Comparison of ENCODE assay signal across 8 mouse cellular contexts in the genomic region with DNA sequence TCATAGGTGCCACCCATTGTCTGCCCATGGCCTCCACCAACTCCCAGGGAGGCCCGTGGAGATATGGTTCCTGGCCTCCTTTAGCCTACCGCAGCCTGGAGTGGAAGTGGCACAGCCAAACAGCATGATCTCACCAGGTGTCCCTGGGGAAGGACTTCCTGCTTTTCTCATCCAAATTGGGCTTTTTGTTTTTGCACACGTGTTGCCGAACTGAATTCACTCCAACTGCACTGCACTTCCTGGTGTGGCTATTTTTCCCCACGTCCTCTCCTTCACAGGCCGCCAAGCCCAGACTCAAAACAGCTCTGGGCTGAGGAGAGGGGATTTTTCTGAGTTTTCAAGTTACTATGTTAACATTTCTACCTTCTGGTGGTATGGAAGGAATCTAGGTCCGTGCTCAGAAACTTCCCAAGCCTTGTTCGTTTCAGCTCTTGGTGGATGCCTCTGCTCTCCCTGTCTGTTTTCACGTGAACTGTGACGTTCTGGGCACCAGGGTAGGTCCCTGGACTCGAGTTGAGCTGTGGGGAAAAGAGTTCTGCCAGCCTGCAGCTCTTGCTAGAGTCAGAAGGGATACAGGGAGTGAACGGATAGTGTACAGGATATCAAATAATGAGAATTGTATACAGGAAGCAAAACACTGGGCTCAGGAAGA. TPM values are rescaled to one million over a fixed set of nuclear protein-coding genes. Genes with fewer than 3 reads are reported as not detected.
DNase-seq lines count a peak whose midpoint lies in the region; ATAC-seq lines count a peak whose summit lies in the region.

No protein-coding gene starts in this region.

- no peak overlapping the region for H3K9ac ChIP-seq in midbrain, embryonic 12.5 days (replicated peaks)
- no peak overlapping the region for H3K9ac ChIP-seq in midbrain, embryonic 13.5 days (replicated peaks)

- H3K4me3 ChIP-seq in midbrain, embryonic 12.5 days, result no peak overlapping the region
- no peak overlapping the region for H3K4me3 ChIP-seq in midbrain, embryonic 13.5 days (replicated peaks)

- no peak for ATAC-seq in midbrain, embryonic 12.5 days (ENCODE audit: low FRiP score, low read depth)
- ATAC-seq in midbrain, embryonic 13.5 days, result no peak

- peaks cover 19% of the 10 kb centered on the region for H3K4me1 ChIP-seq in midbrain, embryonic 12.5 days
- H3K4me1 ChIP-seq in midbrain, embryonic 13.5 days (replicated peaks), result peaks cover 40% of the 10 kb centered on the region

- no peaks in the 10 kb centered on the region for H3K36me3 ChIP-seq in midbrain, embryonic 12.5 days
- no peaks in the 10 kb centered on the region for H3K36me3 ChIP-seq in midbrain, embryonic 13.5 days

- DNase-seq in heart, adult 9 months (ENCODE audit: low spot score in 2 of 2), result peak; percentile 80 to 83
- peak; percentile 56 for DNase-seq in kidney, adult 9 months
- DNase-seq in skeletal muscle tissue, adult 2 months (ENCODE audit: low read depth, low spot score), result peak; percentile 67
- no peak for DNase-seq in layer of hippocampus, postnatal 14 days (ENCODE audit: low spot score in 2 of 2)
- DNase-seq in spleen, postnatal 14 days (ENCODE audit: low spot score in 2 of 2), result no peak
- DNase-seq in layer of hippocampus, postnatal 36 days, result no peak

- H3K4me2 ChIP-seq in midbrain, embryonic 12.5 days (replicated peaks), result 0 out of 2 replicates have a peak overlapping the region, but pooled peaks have one; percentile 17
- no peak overlapping the region for H3K4me2 ChIP-seq in midbrain, embryonic 13.5 days (replicated peaks)

- no peaks in the 10 kb centered on the region for H3K27me3 ChIP-seq in midbrain, embryonic 12.5 days
- no peaks in the 10 kb centered on the region for H3K27me3 ChIP-seq in midbrain, embryonic 13.5 days

- H3K9me3 ChIP-seq in midbrain, embryonic 12.5 days, result no peaks in the 10 kb centered on the region
- no peaks in the 10 kb centered on the region for H3K9me3 ChIP-seq in midbrain, embryonic 13.5 days

- 36% methylated on average over 12 of the region's 12 CpGs for WGBS in midbrain, embryonic 12.5 days
- WGBS in midbrain, embryonic 13.5 days, result 35% methylated on average over 12 of the region's 12 CpGs

- H3K27ac ChIP-seq in midbrain, embryonic 12.5 days (replicated peaks), result peak overlapping the region; percentile 56
- H3K27ac ChIP-seq in midbrain, embryonic 13.5 days, result no peak overlapping the region

RNA-seq across cellular contexts. Expression of gene Adam19, which starts 13.1 kb away (rescaled TPM):
- 12.5 TPM in 2 replicates for polyA plus RNA-seq in midbrain, embryonic 12.5 days (2016; fragmentation: Nextera tagmentation; extraction: Ambion mirVana)
- 8.8 and 10.5 TPM in 2 replicates for polyA plus RNA-seq in midbrain, embryonic 13.5 days (2015; fragmentation: Nextera tagmentation; extraction: Ambion mirVana)
- total RNA-seq in layer of hippocampus, postnatal 14 days (2021), result 10 to 100 TPM; 27.5 to 28.4 TPM
- 10 to 100 TPM; 13.8 to 14.6 TPM for total RNA-seq in layer of hippocampus, postnatal 36 days (2021)

RNA-seq across cellular contexts. Expression of gene Gm12166, which starts 16.8 kb away (rescaled TPM):
- 3.7 and 5.0 TPM in 2 replicates for polyA plus RNA-seq in midbrain, embryonic 12.5 days (2016; fragmentation: Nextera tagmentation; extraction: Ambion mirVana)
- 6.1 and 7.1 TPM in 2 replicates for polyA plus RNA-seq in midbrain, embryonic 13.5 days (2015; fragmentation: Nextera tagmentation; extraction: Ambion mirVana)
- 1 to 10 TPM; 2.7 to 6.0 TPM for total RNA-seq in layer of hippocampus, postnatal 14 days (2021)
- total RNA-seq in layer of hippocampus, postnatal 36 days (2021), result 1 to 10 TPM; 1.9 to 2.0 TPM

Comparison
In these comparisons a context has a peak if more than half of its experiments do, and no peak if none do; other contexts are left out.
1. DNase-seq: peak in heart, adult 9 months (2 of 2), kidney, adult 9 months (single experiment) and skeletal muscle tissue, adult 2 months (single experiment); none in layer of hippocampus, postnatal 14 days (0 of 2), spleen, postnatal 14 days (0 of 2) and layer of hippocampus, postnatal 36 days (0 of 2).